Mouse (Mus musculus): ENCODE data around the gene Alg1. TPM values are rescaled to one million over a fixed set of nuclear protein-coding genes. Genes with fewer than 3 reads are reported as not detected.
"Not testable (repeated sequence)": the region's sequence is repeated elsewhere in the genome, so short reads cannot be mapped to it uniquely, and the experiment has no call there.

Alg1 gene
- total and polyA plus RNA-seq, 2 experiments from 2014 or later, result 39.0 to 40.1 TPM

- Histone ChIP-seq H3K9me3 (ENCODE audit: low read length) (no peaks in the 10 kb centered on the region), H3K27ac (ENCODE audit: low read depth, low read length) (no peak overlapping the region), H3K9ac (replicated peaks; ENCODE audit: low read length, poor library complexity, severe bottlenecking) (no peak overlapping the region), H3K27me3 (ENCODE audit: insufficient read depth, low read length) (no peaks in the 10 kb centered on the region), H3K4me1 (ENCODE audit: insufficient read depth, low read length) (no peaks in the 10 kb centered on the region), H3K36me3 (ENCODE audit: insufficient read depth, low read length) (no peaks in the 10 kb centered on the region), H3K4me3 (ENCODE audit: low read depth, low read length) (no peak overlapping the region), H3K4me2 (ENCODE audit: low read depth, low read length, poor library complexity, severe bottlenecking) (no peak overlapping the region)
- DNase-seq (ENCODE audit: low spot score) (no peak), ATAC-seq (ENCODE audit: low FRiP score) (no peak)
- 78% methylated on average over 3 of the region's 3 CpGs for WGBS
- TF ChIP-seq CTCF (IDR thresholded peaks at IDR 0.05), result no peak
Measured at GRCm38 (mm10) chr16:5212150-5212549, 21.3 kb upstream of the Alg1 start.

DNA sequence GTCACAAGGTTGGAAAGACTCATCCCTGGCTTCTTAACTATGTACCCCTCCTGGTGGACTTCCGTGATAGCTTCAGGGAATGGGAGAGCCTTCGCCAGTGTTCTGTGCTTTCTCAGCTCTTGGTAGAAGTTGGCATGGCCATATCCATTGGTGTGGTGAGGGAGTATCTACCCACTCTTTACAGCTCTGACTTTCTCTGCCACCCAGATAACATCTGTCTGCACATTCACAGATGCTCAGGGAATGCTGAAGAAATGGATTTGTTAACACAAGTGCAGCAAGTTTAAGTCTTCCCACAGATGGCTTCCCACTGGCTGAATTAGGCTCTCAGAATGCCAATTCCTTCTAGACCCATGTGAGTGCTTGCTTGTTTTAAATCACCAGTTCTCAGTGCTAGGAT is 19.3 kb upstream of the Alg1 start:
- ATAC-seq (ENCODE audit: low FRiP score) (no peak), DNase-seq (ENCODE audit: low spot score) (no peak)
- H3K4me2 ChIP-seq (ENCODE audit: low read depth, low read length, poor library complexity, severe bottlenecking), result no peak overlapping the region
- H3K9ac ChIP-seq (replicated peaks; ENCODE audit: low read length, poor library complexity, severe bottlenecking), result no peak overlapping the region
- no peaks in the 10 kb centered on the region for H3K4me1 ChIP-seq (ENCODE audit: insufficient read depth, low read length)
- H3K27me3 ChIP-seq (ENCODE audit: insufficient read depth, low read length), result no peaks in the 10 kb centered on the region
- no peaks in the 10 kb centered on the region for H3K36me3 ChIP-seq (ENCODE audit: insufficient read depth, low read length)
- TF ChIP-seq CTCF (IDR thresholded peaks at IDR 0.05), result no peak
- 90% methylated on average over 2 of the region's 2 CpGs for WGBS
- H3K27ac ChIP-seq (ENCODE audit: low read depth, low read length), result no peak overlapping the region
- no peak overlapping the region for H3K4me3 ChIP-seq (ENCODE audit: low read depth, low read length)
- no peaks in the 10 kb centered on the region for H3K9me3 ChIP-seq (ENCODE audit: low read length)

GRCm38 (mm10) chr16:5216686-5217085 is 16.7 kb upstream of the Alg1 start:
- no peaks in the 10 kb centered on the region for H3K27me3 ChIP-seq (ENCODE audit: insufficient read depth, low read length)
- H3K4me2 ChIP-seq (ENCODE audit: low read depth, low read length, poor library complexity, severe bottlenecking), result no peak overlapping the region
- no peaks in the 10 kb centered on the region for H3K36me3 ChIP-seq (ENCODE audit: insufficient read depth, low read length)
- no peak for TF ChIP-seq CTCF (IDR thresholded peaks at IDR 0.05)
- H3K9ac ChIP-seq (replicated peaks; ENCODE audit: low read length, poor library complexity, severe bottlenecking), result no peak overlapping the region
- DNase-seq (ENCODE audit: low spot score) (no peak), ATAC-seq (ENCODE audit: low FRiP score) (no peak)
- H3K4me1 ChIP-seq (ENCODE audit: insufficient read depth, low read length), result no peaks in the 10 kb centered on the region
- 70% methylated on average over 6 of the region's 6 CpGs for WGBS
- H3K4me3 ChIP-seq (ENCODE audit: low read depth, low read length), result no peak overlapping the region
- no peaks in the 10 kb centered on the region for H3K9me3 ChIP-seq (ENCODE audit: low read length)
- H3K27ac ChIP-seq (ENCODE audit: low read depth, low read length), result no peak overlapping the region

- DNase-seq (ENCODE audit: low spot score) (no peak), ATAC-seq (ENCODE audit: low FRiP score) (no peak)
- TF ChIP-seq CTCF (IDR thresholded peaks at IDR 0.05), result no peak
- Histone ChIP-seq H3K9me3 (ENCODE audit: low read length) (no peaks in the 10 kb centered on the region), H3K27me3 (ENCODE audit: insufficient read depth, low read length) (no peaks in the 10 kb centered on the region), H3K27ac (ENCODE audit: low read depth, low read length) (no peak overlapping the region), H3K9ac (replicated peaks; ENCODE audit: low read length, poor library complexity, severe bottlenecking) (no peak overlapping the region), H3K4me1 (ENCODE audit: insufficient read depth, low read length) (no peaks in the 10 kb centered on the region), H3K4me2 (ENCODE audit: low read depth, low read length, poor library complexity, severe bottlenecking) (no peak overlapping the region), H3K36me3 (ENCODE audit: insufficient read depth, low read length) (no peaks in the 10 kb centered on the region), H3K4me3 (ENCODE audit: low read depth, low read length) (no peak overlapping the region)
- WGBS, result 53% methylated on average over 5 of the region's 5 CpGs
Measured at GRCm38 (mm10) chr16:5217341-5218133, 15.9 kb upstream of the Alg1 start.

GRCm38 (mm10) chr16:5221403-5221802 is 12.0 kb upstream of the Alg1 start:
- Histone ChIP-seq H3K27me3 (ENCODE audit: insufficient read depth, low read length) (no peaks in the 10 kb centered on the region), H3K4me3 (ENCODE audit: low read depth, low read length) (no peak overlapping the region), H3K27ac (ENCODE audit: low read depth, low read length) (no peak overlapping the region), H3K4me1 (ENCODE audit: insufficient read depth, low read length) (no peaks in the 10 kb centered on the region), H3K9ac (replicated peaks; ENCODE audit: low read length, poor library complexity, severe bottlenecking) (no peak overlapping the region), H3K36me3 (ENCODE audit: insufficient read depth, low read length) (no peaks in the 10 kb centered on the region), H3K4me2 (ENCODE audit: low read depth, low read length, poor library complexity, severe bottlenecking) (no peak overlapping the region), H3K9me3 (ENCODE audit: low read length) (no peaks in the 10 kb centered on the region)
- no peak for TF ChIP-seq CTCF (IDR thresholded peaks at IDR 0.05)
- 59% methylated on average over 4 of the region's 4 CpGs for WGBS
- no peak for ATAC-seq (ENCODE audit: low FRiP score)
- DNase-seq (ENCODE audit: low spot score), result no peak

- no peaks in the 10 kb centered on the region for H3K9me3 ChIP-seq (ENCODE audit: low read length)
- H3K4me3 ChIP-seq (ENCODE audit: low read depth, low read length), result no peak within 1 kb of the TSS
- no peak within 1 kb of the TSS for H3K4me2 ChIP-seq (ENCODE audit: low read depth, low read length, poor library complexity, severe bottlenecking)
- 72% methylated on average over 6 of the region's 6 CpGs for WGBS
- H3K9ac ChIP-seq (replicated peaks; ENCODE audit: low read length, poor library complexity, severe bottlenecking), result no peak within 1 kb of the TSS
- H3K27ac ChIP-seq (ENCODE audit: low read depth, low read length), result no peak within 1 kb of the TSS
- no peaks in the 10 kb centered on the region for H3K36me3 ChIP-seq (ENCODE audit: insufficient read depth, low read length)
- no peak for ATAC-seq (ENCODE audit: low FRiP score)
- no peaks in the 10 kb centered on the region for H3K4me1 ChIP-seq (ENCODE audit: insufficient read depth, low read length)
- DNase-seq (ENCODE audit: low spot score), result no peak
- no peaks in the 10 kb centered on the region for H3K27me3 ChIP-seq (ENCODE audit: insufficient read depth, low read length)
- TF ChIP-seq CTCF (IDR thresholded peaks at IDR 0.05), result no peak
Measured at GRCm38 (mm10) chr16:5222140-5222539, 11.3 kb upstream of the Alg1 start, which contains the start of gene AU021092. Gene AU021092, minus strand, starts transcription at chr16:5222299.

- not testable (repeated sequence) for H3K27ac ChIP-seq (ENCODE audit: low read depth, low read length); H3K9me3 ChIP-seq (ENCODE audit: low read length); ATAC-seq (ENCODE audit: low FRiP score); H3K9ac ChIP-seq (replicated peaks; ENCODE audit: low read length, poor library complexity, severe bottlenecking); H3K4me3 ChIP-seq (ENCODE audit: low read depth, low read length); H3K27me3 ChIP-seq (ENCODE audit: insufficient read depth, low read length); DNase-seq (ENCODE audit: low spot score); H3K4me1 ChIP-seq (ENCODE audit: insufficient read depth, low read length); H3K36me3 ChIP-seq (ENCODE audit: insufficient read depth, low read length); H3K4me2 ChIP-seq (ENCODE audit: low read depth, low read length, poor library complexity, severe bottlenecking)
- 6% methylated on average over 1 of the region's 1 CpGs for WGBS
Measured at GRCm38 (mm10) chr16:5226534-5226933, 6.9 kb upstream of the Alg1 start.

DNA sequence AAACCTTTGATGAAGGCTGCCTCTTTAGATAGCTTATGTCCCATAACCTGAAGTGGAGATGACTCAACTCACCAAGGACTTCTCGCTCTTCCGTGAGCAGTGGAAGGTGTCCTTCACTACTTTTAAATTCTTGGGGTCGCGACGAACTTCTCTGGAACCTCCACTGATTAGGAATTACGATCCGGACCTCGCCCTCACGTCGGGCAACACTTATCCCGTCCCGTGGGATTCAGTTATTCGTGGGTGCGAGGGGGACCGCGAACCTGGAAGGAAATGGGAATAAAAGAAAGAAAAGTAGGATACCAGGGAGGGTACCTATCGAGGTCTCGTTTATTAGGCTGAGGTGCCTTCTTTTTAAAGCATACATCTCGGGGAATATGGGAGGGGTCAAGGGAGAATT is 5.9 kb upstream of the Alg1 start:
- H3K4me3 ChIP-seq (ENCODE audit: low read depth, low read length); H3K4me2 ChIP-seq (ENCODE audit: low read depth, low read length, poor library complexity, severe bottlenecking); H3K4me1 ChIP-seq (ENCODE audit: insufficient read depth, low read length); H3K27ac ChIP-seq (ENCODE audit: low read depth, low read length); H3K36me3 ChIP-seq (ENCODE audit: insufficient read depth, low read length); H3K9me3 ChIP-seq (ENCODE audit: low read length); H3K9ac ChIP-seq (replicated peaks; ENCODE audit: low read length, poor library complexity, severe bottlenecking); H3K27me3 ChIP-seq (ENCODE audit: insufficient read depth, low read length); DNase-seq (ENCODE audit: low spot score); ATAC-seq (ENCODE audit: low FRiP score): not testable (repeated sequence)
- 87% methylated on average over 19 of the region's 19 CpGs for WGBS

GRCm38 (mm10) chr16:5228103-5228502 is 5.3 kb upstream of the Alg1 start:
- H3K9me3 ChIP-seq (ENCODE audit: low read length); H3K9ac ChIP-seq (replicated peaks; ENCODE audit: low read length, poor library complexity, severe bottlenecking); DNase-seq (ENCODE audit: low spot score); ATAC-seq (ENCODE audit: low FRiP score); H3K4me2 ChIP-seq (ENCODE audit: low read depth, low read length, poor library complexity, severe bottlenecking); H3K27me3 ChIP-seq (ENCODE audit: insufficient read depth, low read length); H3K4me3 ChIP-seq (ENCODE audit: low read depth, low read length); H3K4me1 ChIP-seq (ENCODE audit: insufficient read depth, low read length); H3K27ac ChIP-seq (ENCODE audit: low read depth, low read length); H3K36me3 ChIP-seq (ENCODE audit: insufficient read depth, low read length): not testable (repeated sequence)
- 81% methylated on average over 3 of the region's 3 CpGs for WGBS

All from midbrain, postnatal 0 days (tissue).